Mouse (Mus musculus) ES-E14 (cell line): Measurements from ENCODE around the gene Mtcl1.

Experiments used
- CHD2 ChIP-seq: IDR thresholded peaks from 2 replicates; pipeline ENCODE4 v1.6.1; 2014; ENCODE audit warnings: mild to moderate bottlenecking, low read depth, low read length, inconsistent platforms
- HCFC1 ChIP-seq: IDR thresholded peaks from 2 replicates; pipeline ENCODE4 v1.6.1; 2012; ENCODE audit warnings: low read length, inconsistent platforms, borderline replicate concordance; ENCODE audit not compliant: insufficient read depth
- ZC3H11A ChIP-seq: IDR thresholded peaks from 2 replicates; pipeline ENCODE4 v1.6.1; 2012; ENCODE audit warnings: low read depth, mild to moderate bottlenecking, inconsistent platforms, low read length, borderline replicate concordance

DNA sequence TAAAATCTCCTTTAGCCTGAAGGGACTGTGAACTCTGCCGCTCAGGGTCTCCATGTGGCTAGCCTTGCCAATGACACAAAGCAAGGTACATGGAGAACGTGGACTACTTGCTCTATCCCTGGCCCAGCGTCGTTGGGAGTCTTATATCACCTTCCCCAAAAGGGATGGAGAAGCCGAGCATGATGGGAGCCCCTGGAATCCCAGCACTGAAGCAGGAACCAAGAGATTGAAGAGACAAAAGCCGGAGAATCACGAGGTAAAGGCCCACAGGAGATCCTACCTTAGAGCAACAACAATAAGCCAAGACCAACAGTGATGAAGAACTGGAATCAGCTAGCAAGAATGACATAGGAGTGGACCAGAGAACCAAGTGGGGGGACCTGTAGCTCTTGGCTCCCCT, 147.6 kb downstream of the Mtcl1 start:
- TF ChIP-seq CHD2 (no peak), HCFC1 (no peak), ZC3H11A (no peak)
